Mouse (Mus musculus) MEL (cell line): ENCODE results near the gene Jmjd8. TPM values are rescaled to one million over a fixed set of nuclear protein-coding genes. Genes with fewer than 3 reads are reported as not detected.
A peak's percentile ranks its signal among the peaks of the same experiment; 100 is the strongest.

Experiments used
- DNase-seq: peaks from one replicate; pipeline ENCODE4 v3.0.0; 2011; ENCODE audit warnings: low read depth, low spot score
- H3K27ac ChIP-seq: 2 replicates; pipeline ENCODE4 v1.5.1; 2012; ENCODE audit warnings: low read depth, mild to moderate bottlenecking, control low read depth, low read length, moderate library complexity; ENCODE audit not compliant: control insufficient read depth
- H3K27me3 ChIP-seq, 2 experiments: fragments of 150-350 bp in 1 of 2; sonication (generic) in 1 of 2; 2 replicates each; pipeline ENCODE4 v1.6.1; 2012; ENCODE audit warnings: low read length in 2 of 2, mild to moderate bottlenecking in 2 of 2, improper control_type of control experiment in 1 of 2, moderate library complexity in 1 of 2; ENCODE audit not compliant: insufficient read depth in 2 of 2, control insufficient read depth in 1 of 2
- H3K36me3 ChIP-seq, 2 experiments: 2 replicates each; pipeline ENCODE4 v1.6.1; 2012 to 2014; ENCODE audit warnings: low read length in 2 of 2, improper control_type of control experiment in 1 of 2, inconsistent platforms in 1 of 2, mild to moderate bottlenecking in 1 of 2; ENCODE audit not compliant: insufficient read depth in 2 of 2, control insufficient read depth in 1 of 2
- H3K4me1 ChIP-seq, 2 experiments: fragments of 150-350 bp in 1 of 2; sonication (generic) in 1 of 2; 2 replicates each; pipeline ENCODE4 v1.6.1; 2012; ENCODE audit warnings: low read length in 2 of 2, improper control_type of control experiment in 1 of 2, mild to moderate bottlenecking in 1 of 2; ENCODE audit not compliant: insufficient read depth in 2 of 2, control insufficient read depth in 1 of 2
- H3K4me3 ChIP-seq, 2 experiments: fragments of 150-350 bp in 1 of 2; sonication (generic) in 1 of 2; 2 replicates each; pipeline ENCODE4 v1.5.1; 2012; ENCODE audit warnings: low read depth in 2 of 2, low read length in 2 of 2, mild to moderate bottlenecking in 2 of 2, moderate library complexity in 2 of 2, control low read depth in 1 of 2, improper control_type of control experiment in 1 of 2; ENCODE audit not compliant: control insufficient read depth in 1 of 2, insufficient read depth in 1 of 2
- H3K79me2 ChIP-seq: 2 replicates; pipeline ENCODE4 v1.6.1; 2012; ENCODE audit warnings: mild to moderate bottlenecking, low read length, moderate library complexity; ENCODE audit not compliant: control insufficient read depth, poor library complexity, insufficient read depth
- H3K9ac ChIP-seq: 2 replicates; pipeline ENCODE4 v1.6.1; 2012; ENCODE audit warnings: low read depth, mild to moderate bottlenecking, control low read depth, low read length, moderate library complexity; ENCODE audit not compliant: control insufficient read depth, poor library complexity, severe bottlenecking
- H3K9me3 ChIP-seq: fragments of 150-350 bp; sonication (generic); replicated peaks from 2 replicates; pipeline ENCODE4 v1.6.1; 2012; ENCODE audit warnings: mild to moderate bottlenecking, low read length, improper control_type of control experiment, moderate library complexity; ENCODE audit not compliant: insufficient read depth
- BHLHE40 ChIP-seq: IDR thresholded peaks from 2 replicates; pipeline ENCODE4 v1.6.1; 2012; ENCODE audit warnings: low read depth, mild to moderate bottlenecking, inconsistent platforms, low read length, improper control_type of control experiment, borderline replicate concordance
- ELF1 ChIP-seq: IDR thresholded peaks from 2 replicates; pipeline ENCODE4 v1.6.1; 2014; ENCODE audit warnings: low read depth, mild to moderate bottlenecking, inconsistent platforms, low read length, improper control_type of control experiment, moderate library complexity
- EP300 ChIP-seq, 2 experiments: IDR thresholded peaks; 2 replicates each; pipeline ENCODE4 v1.6.1; 2011; ENCODE audit warnings: improper control_type of control experiment in 2 of 2, low read length in 2 of 2, low read depth in 1 of 2, mild to moderate bottlenecking in 1 of 2
- GATA1 ChIP-seq: IDR thresholded peaks from 2 replicates; pipeline ENCODE4 v1.6.1; 2011; ENCODE audit warnings: low read depth, low read length, improper control_type of control experiment
- HCFC1 ChIP-seq: IDR thresholded peaks from 2 replicates; pipeline ENCODE4 v1.6.1; 2012; ENCODE audit warnings: low read depth, mild to moderate bottlenecking, inconsistent platforms, low read length, improper control_type of control experiment, moderate library complexity
- MEF2A ChIP-seq: IDR thresholded peaks from 2 replicates; pipeline ENCODE4 v1.6.1; 2014; ENCODE audit warnings: low read depth, mild to moderate bottlenecking, inconsistent platforms, low read length, improper control_type of control experiment; ENCODE audit not compliant: poor library complexity, insufficient replicate concordance, severe bottlenecking; ENCODE audit errors: extremely low read depth
- MYB ChIP-seq: IDR thresholded peaks from 2 replicates; pipeline ENCODE4 v1.6.1; 2011; ENCODE audit warnings: mild to moderate bottlenecking, low read depth, low read length, improper control_type of control experiment
- POLR2A ChIP-seq, 2 experiments: IDR thresholded peaks; 2 replicates each; pipeline ENCODE4 v1.6.1; 2011 to 2012; ENCODE audit warnings: low read length in 2 of 2, mild to moderate bottlenecking in 2 of 2, control low read depth in 1 of 2, improper control_type of control experiment in 1 of 2, low read depth in 1 of 2, moderate library complexity in 1 of 2; ENCODE audit not compliant: control insufficient read depth in 1 of 2, insufficient read depth in 1 of 2, poor library complexity in 1 of 2
- POLR2AphosphoS5 ChIP-seq: IDR thresholded peaks from 2 replicates; pipeline ENCODE4 v1.6.1; 2012; ENCODE audit warnings: low read depth, borderline replicate concordance, mild to moderate bottlenecking, inconsistent platforms, low read length, moderate library complexity, mixed read lengths
- TBP ChIP-seq: IDR thresholded peaks from 2 replicates; pipeline ENCODE4 v1.8.0; 2011; ENCODE audit warnings: low read depth, low read length, improper control_type of control experiment
- TCF12 ChIP-seq: IDR thresholded peaks from 2 replicates; pipeline ENCODE4 v1.6.1; 2014; ENCODE audit warnings: low read depth, mild to moderate bottlenecking, inconsistent platforms, low read length, improper control_type of control experiment, moderate library complexity
- USF2 ChIP-seq, 2 experiments: IDR thresholded peaks; 2 replicates each; pipeline ENCODE4 v1.6.1; 2011 to 2012; ENCODE audit warnings: improper control_type of control experiment in 2 of 2, low read length in 2 of 2, borderline replicate concordance in 1 of 2, inconsistent platforms in 1 of 2, low read depth in 1 of 2, mild to moderate bottlenecking in 1 of 2; ENCODE audit not compliant: insufficient read depth in 1 of 2
- ZC3H11A ChIP-seq: IDR thresholded peaks from 2 replicates; pipeline ENCODE4 v1.6.1; 2012; ENCODE audit warnings: low read depth, mild to moderate bottlenecking, inconsistent platforms, low read length, improper control_type of control experiment
- ZKSCAN1 ChIP-seq: IDR thresholded peaks from 2 replicates; pipeline ENCODE4 v1.6.1; 2012; ENCODE audit warnings: low read depth, mild to moderate bottlenecking, inconsistent platforms, low read length, improper control_type of control experiment, moderate library complexity
- ZMIZ1 ChIP-seq: IDR thresholded peaks from 2 replicates; pipeline ENCODE4 v1.6.1; 2012; ENCODE audit warnings: low read depth, mild to moderate bottlenecking, inconsistent platforms, low read length, improper control_type of control experiment, moderate library complexity
- polyA plus RNA-seq, 2 experiments: library from polyadenylated mRNA; stranded (reverse) in 1 of 2; unstranded in 1 of 2; fragments of >175 nt in 1 of 2; fragments of >200 nt in 1 of 2; gene quantifications; 2 replicates each; pipeline versions ENCODE4 v1.2.1 to v1.2.4; 2012; ENCODE audit warnings: low replicate concordance in 2 of 2, low read depth in 1 of 2; ENCODE audit not compliant: insufficient read length in 2 of 2, insufficient read depth in 1 of 2, missing spikeins in 1 of 2
- total RNA-seq: library from RNA; depleted of rRNA; stranded (reverse); fragments of 300-350 nt; gene quantifications from 2 replicates; pipeline ENCODE4 v1.2.3, GENCODE M21; 2012

Gene Jmjd8
- total and polyA plus RNA-seq, 3 experiments, result 12.9 to 23.9 TPM; not detected in 1

- Histone ChIP-seq H3K4me3 (no peak overlapping the region), H3K27ac (no peak overlapping the region), H3K9me3 (no peaks in the 10 kb centered on the region), H3K27me3 (no peaks in the 10 kb centered on the region), H3K36me3 (peaks cover 0 to 13% of the 10 kb centered on the region in 2 experiments; a peak in 2 of 4 replicates), H3K9ac (no peak overlapping the region), H3K79me2 (peaks cover 25% of the 10 kb centered on the region), H3K4me1 (peaks cover 0 to 13% of the 10 kb centered on the region in 2 experiments; a peak in 2 of 4 replicates)
- DNase-seq, result no peak
- TF ChIP-seq USF2 (IDR thresholded peaks at IDR 0.05; ENCODE audit: borderline replicate concordance in 1 of 2, insufficient read depth in 1 of 2, low read depth in 1 of 2, low read length in 2 of 2), result no peak
- no peak for TF ChIP-seq BHLHE40
- no peak for TF ChIP-seq HCFC1
- no peak for TF ChIP-seq TBP
- TF ChIP-seq EP300 (IDR thresholded peaks at IDR 0.05; ENCODE audit: low read depth in 1 of 2, low read length in 2 of 2), result no peak
- no peak for TF ChIP-seq TCF12
- TF ChIP-seq ZKSCAN1, result no peak
- TF ChIP-seq GATA1, result no peak
- no peak for TF ChIP-seq MEF2A
- TF ChIP-seq POLR2A (IDR thresholded peaks at IDR 0.05; ENCODE audit: control insufficient read depth in 1 of 2, insufficient read depth in 1 of 2, low read depth in 1 of 2, low read length in 2 of 2, poor library complexity in 1 of 2), result no peak
- no peak for TF ChIP-seq ZC3H11A
- no peak for TF ChIP-seq POLR2AphosphoS5
Observed at GRCm38 (mm10) chr17:25866172-25866571, 37.5 kb downstream of the Jmjd8 start.

DNA sequence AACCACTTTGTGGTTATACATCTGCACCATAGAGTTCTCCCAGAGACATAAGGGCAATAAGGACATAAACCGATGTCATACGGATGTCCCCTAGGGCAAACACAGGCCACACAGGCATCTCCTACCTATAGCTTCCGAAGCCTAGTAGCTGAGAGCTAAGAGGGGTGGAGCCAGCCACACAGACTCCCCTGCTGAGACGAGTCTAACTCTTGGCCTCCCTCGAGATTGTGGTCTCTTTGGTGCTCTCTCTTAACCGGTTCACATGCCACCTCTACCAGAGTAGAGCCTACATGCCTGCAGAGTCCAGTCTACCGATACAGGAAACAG is 38.8 kb downstream of the Jmjd8 start:
- Histone ChIP-seq H3K27me3 (no peaks in the 10 kb centered on the region), H3K4me3 (peak overlapping the region; percentile 76 to 79), H3K9ac (peak overlapping the region; percentile 80), H3K36me3 (peaks cover 0 to 6% of the 10 kb centered on the region in 2 experiments; a peak in 2 of 4 replicates), H3K27ac (peak overlapping the region; percentile 47), H3K79me2 (peaks cover 25% of the 10 kb centered on the region), H3K9me3 (no peaks in the 10 kb centered on the region), H3K4me1 (peaks cover 0 to 5% of the 10 kb centered on the region in 2 experiments; a peak in 1 of 4 replicates)
- TF ChIP-seq MYB (no peak), ELF1 (0 out of 2 replicates have a peak, but pooled peaks have one; percentile 33), TBP (peak; percentile 53), POLR2A (IDR thresholded peaks at IDR 0.05; ENCODE audit: control insufficient read depth in 1 of 2, insufficient read depth in 1 of 2, low read depth in 1 of 2, low read length in 2 of 2, poor library complexity in 1 of 2) (peak in 1 of 2 experiments; percentile 35; a peak in 1 of 4 replicates), POLR2AphosphoS5 (no peak), ZMIZ1 (no peak)
- no peak for DNase-seq
